Mouse (Mus musculus) megakaryocyte progenitor cell, adult 5-6 weeks (primary cell): ENCODE results near the gene Rnase2a. TPM values are rescaled to one million over a fixed set of nuclear protein-coding genes. Genes with fewer than 3 reads are reported as not detected.
"Not testable (repeated sequence)": the region's sequence is repeated elsewhere in the genome, so short reads cannot be mapped to it uniquely, and the experiment has no call there.

Source experiments
- ATAC-seq: replicated peaks from 2 replicates; pipeline ENCODE4 v1.8.0; 2016; ENCODE audit warnings: mild to moderate bottlenecking, moderate TSS enrichment, inconsistent platforms; ENCODE audit not compliant: poor library complexity
- total RNA-seq, 2 experiments: library from RNA; stranded (forward) in 1 of 2; stranded (reverse) in 1 of 2; fragments of 157-497, 149-512 nt in 1 of 2; fragments of 200-1000 nt in 1 of 2; gene quantifications; 2 replicates each; pipeline versions ENCODE4 v1.2.3 to v1.2.4; 2015 to 2017

The Rnase2a gene
- total RNA-seq (2015): not detected in 2 replicates
- not detected in 2 replicates for total RNA-seq (2017)

DNA sequence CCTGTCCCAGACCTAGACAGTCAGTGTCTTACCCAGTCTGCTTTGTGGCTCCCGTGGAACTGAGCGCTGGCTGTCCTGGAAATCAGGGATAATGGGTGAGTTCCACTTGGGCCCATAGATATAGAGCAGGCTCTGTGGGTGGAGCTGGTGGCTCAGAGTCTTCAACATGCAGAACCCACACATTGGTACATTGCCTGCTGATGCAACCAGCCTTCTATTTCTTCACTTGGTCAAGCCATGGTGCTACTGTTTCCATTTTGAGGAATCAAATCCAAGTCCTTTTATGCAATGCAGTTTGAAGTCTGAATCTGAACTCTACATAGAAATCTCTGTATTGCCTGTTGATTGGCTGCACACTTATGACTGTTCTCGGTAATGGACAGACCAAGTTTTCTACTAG, at the start of gene Rnase2a:
Rnase2a (minus strand) TSS at position 72 of the 400 bp plus-strand sequence.
- peak; percentile 67 for ATAC-seq

DNA sequence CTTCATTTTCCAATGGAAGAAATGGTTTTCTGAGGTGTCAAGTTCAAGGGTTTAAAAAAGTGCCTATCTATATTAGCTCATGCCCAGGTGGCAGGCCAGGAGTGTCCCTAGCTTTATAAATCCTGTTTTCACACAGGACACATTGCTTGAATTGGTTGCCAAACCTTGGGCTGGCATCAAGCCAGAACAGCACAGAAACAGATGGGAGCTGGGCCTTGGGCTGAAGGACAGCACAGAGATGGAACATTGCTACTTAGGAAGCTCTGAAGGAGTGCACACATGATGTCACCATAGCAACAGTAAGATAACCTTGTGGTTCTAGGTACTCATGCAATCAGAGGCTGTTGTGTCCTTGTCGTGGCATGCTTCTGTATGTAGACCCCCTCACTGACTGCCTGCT, 35.6 kb upstream of the Rnase2a start:
- no peak for ATAC-seq

DNA sequence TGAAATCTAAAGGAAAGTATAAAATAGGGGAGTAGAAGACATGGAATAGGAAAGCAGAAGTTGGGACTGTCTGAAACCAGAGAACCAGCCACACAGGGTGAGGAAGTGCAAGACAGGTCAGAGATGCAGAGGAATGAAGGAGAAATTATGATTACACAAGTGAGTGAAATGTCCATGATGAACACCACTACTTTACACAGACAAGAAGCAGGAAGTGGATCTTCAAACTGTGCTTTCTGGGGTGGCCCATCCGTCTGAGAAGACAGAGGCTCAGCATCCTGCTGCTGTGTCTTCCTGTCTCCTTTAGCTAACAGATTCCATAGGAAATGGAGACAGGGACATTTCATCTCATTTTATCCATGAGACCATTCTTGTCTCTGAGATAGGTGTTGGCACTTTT, 22.6 kb upstream of the Rnase2a start:
- ATAC-seq: peak; percentile 80

DNA sequence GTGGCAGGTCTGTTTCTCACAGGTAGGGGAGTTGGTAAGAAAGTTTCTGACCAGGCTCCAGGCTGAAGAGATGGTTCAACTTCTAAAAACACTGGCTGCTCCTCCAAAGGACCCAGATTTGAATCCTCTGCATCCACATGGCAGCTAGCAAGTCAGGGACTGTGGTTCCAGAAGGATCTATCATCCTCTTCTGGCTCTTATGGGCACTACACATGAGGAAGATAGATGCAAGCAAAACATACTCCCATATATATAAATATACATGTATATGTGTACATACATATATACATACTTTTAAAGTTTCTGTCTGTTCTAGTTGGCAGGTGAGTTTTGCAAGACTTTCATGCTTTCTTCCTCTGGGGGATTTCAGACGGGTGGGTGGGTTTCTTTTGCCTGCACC, 12.8 kb upstream of the Rnase2a start:
- ATAC-seq: no peak

DNA sequence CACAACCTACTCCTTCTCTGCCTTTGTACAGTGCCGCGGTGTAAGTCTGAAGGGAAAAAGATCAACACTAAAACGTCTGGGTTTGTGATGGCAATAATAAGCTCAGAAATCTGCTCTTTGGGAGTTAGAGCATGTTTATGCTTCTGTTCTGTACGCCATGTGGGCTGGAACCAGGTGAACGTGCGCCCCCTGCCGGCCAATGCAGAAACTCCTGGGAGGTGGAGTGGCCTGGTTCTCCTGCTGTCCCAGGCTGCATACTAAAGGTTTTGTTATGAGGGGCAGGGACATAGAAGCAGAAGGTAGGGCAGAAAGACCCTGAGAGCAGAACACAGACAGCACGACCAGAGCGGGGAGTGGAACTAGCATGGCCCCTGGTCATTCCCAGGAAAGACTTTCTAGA, 10.2 kb upstream of the Rnase2a start:
- ATAC-seq: peak; percentile 98

DNA sequence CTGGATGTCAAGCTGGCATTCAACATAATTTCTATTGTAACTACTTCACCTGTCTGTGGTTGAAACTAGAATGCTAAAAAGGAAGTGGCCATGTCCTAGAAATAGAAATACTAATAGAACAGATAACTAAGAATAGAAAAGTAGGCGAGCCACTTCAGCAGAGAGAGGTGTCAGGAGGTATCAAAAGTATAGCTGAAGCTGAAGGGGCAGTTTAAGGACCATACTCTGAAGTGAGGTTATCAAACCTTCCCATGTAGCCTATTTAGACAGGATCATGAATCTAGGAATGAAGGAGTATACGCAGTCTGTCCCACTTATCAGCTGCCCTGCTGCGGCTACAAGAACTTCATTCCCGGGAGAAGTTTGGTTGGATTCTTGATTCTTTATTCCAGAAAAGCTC, 9.8 kb upstream of the Rnase2a start:
- no peak for ATAC-seq

DNA sequence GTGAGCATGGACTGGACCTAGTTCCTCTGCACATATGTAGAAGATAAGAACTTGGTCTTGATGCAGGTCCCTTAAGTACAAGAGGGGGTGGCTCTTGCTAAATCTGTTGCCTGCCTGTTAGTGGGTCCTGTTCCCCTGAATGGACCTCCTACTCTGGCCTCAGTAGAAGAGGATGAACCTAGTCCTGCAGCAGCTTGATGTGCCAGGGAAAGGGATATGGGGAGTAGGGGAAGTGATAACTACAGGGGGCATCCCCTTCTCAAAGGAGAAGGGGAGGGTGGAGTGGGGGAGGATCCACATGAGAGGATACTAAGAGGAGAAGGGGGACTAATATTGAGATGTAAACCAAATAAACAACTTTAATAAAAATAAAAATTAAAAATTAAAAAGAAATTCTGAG, 6.5 kb upstream of the Rnase2a start:
- peak; percentile 66 for ATAC-seq

DNA sequence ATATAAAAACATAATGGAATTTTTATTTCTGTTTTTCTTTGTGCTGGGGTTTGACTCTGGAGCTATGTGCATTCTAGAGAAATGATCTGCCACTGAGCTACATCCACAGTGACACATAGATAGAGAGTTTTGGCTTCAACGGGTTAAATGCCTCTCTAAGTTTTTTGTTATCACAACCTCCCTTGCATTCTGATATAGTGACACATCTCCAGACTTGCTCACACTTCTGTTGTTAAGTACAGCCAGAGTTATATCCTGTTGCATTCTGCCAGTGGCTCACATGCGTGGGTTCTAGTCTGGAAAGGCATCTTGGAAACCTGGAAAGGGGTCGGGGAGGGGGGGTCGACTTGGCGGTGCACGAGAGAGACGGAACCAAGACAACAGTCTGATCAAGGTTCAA, 3.8 kb upstream of the Rnase2a start:
- no peak for ATAC-seq

DNA sequence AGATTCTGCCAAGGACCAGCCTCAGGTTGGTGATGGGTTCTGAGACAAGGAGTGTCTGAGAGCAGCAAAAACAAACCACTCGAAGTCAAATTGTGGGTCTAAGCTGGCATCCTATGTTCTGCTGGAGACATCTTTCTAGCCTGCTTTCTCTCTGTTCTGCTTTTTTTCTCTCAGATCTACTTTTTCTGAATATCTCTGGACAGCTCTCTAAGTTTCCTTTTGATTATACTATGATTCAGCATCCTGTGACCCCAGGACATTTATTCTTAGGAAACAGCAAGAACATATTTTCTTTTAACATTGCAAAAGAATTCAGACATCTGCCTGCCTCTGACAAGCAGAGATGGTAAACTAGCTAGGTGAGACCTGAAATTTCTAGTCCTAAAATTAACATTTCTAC, 2.3 kb downstream of the Rnase2a start:
- ATAC-seq: 0 out of 2 replicates have a peak, but pooled peaks have one; percentile 29

DNA sequence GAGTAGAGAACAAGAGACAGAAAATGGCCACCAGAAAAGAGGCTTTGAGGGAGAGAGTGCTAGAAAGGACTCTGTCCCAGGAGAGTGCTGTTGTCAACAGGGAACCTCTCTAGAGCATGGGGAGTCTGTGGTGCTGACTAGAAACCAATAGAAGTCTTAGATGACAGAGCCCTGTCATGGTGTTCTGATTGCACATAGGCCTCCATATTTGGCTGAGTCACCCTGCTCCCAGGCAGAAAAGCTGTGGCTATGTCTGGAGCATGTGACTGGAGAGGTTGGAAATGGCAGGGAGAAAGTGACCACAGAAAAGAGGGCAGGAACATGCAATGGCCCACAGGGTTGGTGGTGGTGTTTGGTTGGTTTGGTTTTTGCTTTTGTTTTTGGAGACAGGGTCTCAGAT, 3.7 kb downstream of the Rnase2a start:
- peak; percentile 45 for ATAC-seq

DNA sequence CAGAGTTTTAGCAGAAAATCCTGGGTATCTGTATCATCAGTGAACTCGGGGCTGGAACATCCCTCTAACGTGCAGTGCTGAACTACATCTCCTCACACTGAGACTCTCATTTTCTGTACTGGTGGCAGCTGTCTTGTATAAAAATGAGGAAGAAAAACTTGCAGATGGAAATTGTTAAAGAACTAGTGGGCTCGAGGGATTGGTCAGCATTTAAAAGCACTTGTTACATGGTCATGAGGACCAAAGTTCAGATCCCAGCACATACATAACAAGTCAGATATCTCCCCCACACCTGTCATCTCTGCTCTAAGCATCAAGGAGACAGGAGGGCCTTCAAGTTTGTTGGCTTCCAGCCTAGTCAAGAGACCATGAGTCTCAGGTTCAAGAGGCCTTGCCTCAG, 5.6 kb downstream of the Rnase2a start:
- 0 out of 2 replicates have a peak, but pooled peaks have one; percentile 14 for ATAC-seq

DNA sequence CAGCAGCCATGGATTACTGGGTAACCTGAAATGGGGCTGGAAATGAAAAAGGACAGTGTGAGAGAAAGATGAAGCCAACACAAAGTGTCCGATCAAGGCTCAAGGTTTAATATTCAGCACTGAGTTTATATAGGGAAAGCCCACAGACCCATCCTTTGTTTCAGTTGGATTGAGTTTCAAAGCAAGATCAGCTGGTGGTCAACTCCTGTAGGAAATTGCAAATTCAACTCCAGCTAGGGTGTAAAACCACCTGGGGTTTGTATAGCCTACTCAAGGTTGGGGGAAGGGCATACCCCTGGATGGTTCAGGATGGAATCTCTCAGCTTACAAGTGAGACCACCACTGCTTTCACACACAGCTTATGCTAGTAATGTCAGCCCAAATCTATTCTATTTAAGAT, 8.2 kb downstream of the Rnase2a start:
- no peak for ATAC-seq

DNA sequence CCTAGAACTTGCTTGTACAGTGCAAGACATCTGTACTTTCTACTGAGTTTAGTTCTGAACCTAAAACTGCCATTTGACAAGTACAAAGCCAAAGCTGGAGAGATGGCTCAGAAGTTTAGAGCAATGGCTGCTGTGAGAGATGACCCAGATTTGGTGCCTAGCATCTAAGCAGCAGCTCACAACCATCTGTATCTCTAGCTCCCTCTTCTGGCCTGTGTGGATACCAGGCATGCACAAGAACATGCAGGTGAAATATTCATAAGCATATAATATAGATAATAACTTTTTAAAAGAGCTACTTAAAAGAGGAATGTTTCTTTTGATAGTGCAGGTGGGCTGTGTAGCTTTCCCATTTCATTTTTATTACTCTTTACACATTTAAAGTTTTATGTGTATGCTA, 15.0 kb downstream of the Rnase2a start:
- ATAC-seq: peak; percentile 91

DNA sequence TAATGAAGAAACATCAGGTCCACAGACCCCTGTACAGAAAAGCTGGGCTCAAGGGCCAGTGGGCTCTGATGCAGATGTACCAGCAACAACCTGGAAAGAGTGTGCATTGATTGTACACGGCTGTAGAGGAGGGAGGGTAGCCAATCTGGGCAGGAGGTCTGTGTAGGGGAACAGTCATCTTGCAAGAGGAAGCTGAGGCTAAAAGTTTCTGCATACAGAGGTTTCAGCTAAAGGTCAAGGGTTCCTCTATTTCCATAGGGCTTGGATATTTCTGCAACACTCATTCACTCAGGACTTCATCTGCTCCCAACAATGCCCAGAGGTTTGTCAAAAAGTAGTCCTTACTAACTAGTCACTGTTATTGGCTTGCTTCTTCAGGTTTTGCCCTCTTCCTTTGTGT, 18.4 kb downstream of the Rnase2a start:
- peak; percentile 85 for ATAC-seq

DNA sequence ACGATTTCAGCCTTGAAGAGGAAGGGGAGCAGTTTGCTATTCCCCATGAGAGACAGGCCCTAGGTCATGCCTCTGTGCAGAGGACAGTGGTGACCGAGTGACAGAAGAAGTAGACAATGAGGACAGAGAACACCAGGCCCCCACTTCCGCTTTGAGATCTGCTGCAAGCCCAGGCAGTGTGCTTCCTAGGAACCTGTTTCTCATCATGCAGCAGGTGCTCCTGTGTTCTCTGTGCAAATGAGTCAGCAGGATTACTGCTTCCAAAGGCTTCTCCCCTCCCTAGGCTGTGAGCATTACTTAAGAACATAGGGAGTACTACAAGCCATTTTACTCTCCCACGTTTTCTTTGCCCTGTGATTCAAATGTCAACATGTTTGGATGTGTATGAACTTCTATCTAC, 26.3 kb downstream of the Rnase2a start:
- peak; percentile 42; the same call in 1 of the 2 replicates for ATAC-seq

DNA sequence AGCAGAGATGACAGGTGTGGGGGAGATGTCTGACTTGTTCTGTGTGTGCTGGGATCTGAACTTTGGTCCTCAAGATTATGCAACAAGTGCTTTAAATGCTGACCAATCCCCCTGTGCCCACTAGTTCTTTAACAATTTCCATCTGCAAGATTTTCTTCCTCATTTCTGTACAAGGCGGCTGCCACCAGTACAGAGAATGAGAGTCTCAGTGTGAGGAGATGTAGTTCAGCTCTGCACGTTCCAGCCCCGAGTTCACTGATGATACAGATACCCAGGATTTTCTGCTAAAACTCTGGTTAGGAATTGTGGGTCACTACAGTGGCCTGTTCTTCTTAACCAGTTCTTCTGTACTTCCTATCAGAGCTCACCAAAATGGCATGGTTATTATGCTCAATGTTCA, 35.8 kb downstream of the Rnase2a start:
- not testable (repeated sequence) for ATAC-seq

Other genes with a start within 250 kb of the Rnase2a start
- gene Rnase10, start 248.4 kb downstream of the Rnase2a start, total RNA-seq (2015): 0.78 and 3.3 TPM in 2 replicates
- 0.64 and 5.2 TPM in 2 replicates for gene Rnase10, start 248.4 kb downstream of the Rnase2a start, total RNA-seq (2017)
- gene Rnase9, start 214.2 kb downstream of the Rnase2a start, total RNA-seq (2015): not detected in 2 replicates
- not detected in 2 replicates for gene Rnase9, start 214.2 kb downstream of the Rnase2a start, total RNA-seq (2017)
- not detected in 2 replicates for gene Rnase11, start 205.9 kb downstream of the Rnase2a start, total RNA-seq (2015)
- not detected in 2 replicates for gene Rnase11, start 205.9 kb downstream of the Rnase2a start, total RNA-seq (2017)
- gene Rnase12, start 198.5 kb downstream of the Rnase2a start, total RNA-seq (2015): 6.2 and 8.9 TPM in 2 replicates
- gene Rnase12, start 198.5 kb downstream of the Rnase2a start, total RNA-seq (2017): 4.9 and 5.0 TPM in 2 replicates
- not detected in 2 replicates for gene Olfr750, start 181.7 kb downstream of the Rnase2a start, total RNA-seq (2015)
- not detected in 2 replicates for gene Olfr750, start 181.7 kb downstream of the Rnase2a start, total RNA-seq (2017)
- 4.8 and 7.1 TPM in 2 replicates for gene Rnase4, start 165.0 kb downstream of the Rnase2a start, total RNA-seq (2015)
- gene Rnase4, start 165.0 kb downstream of the Rnase2a start, total RNA-seq (2017): 1.7 and 2.4 TPM in 2 replicates
- gene Ang, start 165.0 kb downstream of the Rnase2a start, total RNA-seq (2015): 1.8 and 2.0 TPM in 2 replicates
- 1.3 and 1.4 TPM in 2 replicates for gene Ang, start 165.0 kb downstream of the Rnase2a start, total RNA-seq (2017)
- not detected in 2 replicates for gene Eddm3b, start 141.7 kb downstream of the Rnase2a start, total RNA-seq (2015)
- gene Eddm3b, start 141.7 kb downstream of the Rnase2a start, total RNA-seq (2017): not detected in 2 replicates
- gene Rnase6, start 132.2 kb downstream of the Rnase2a start, total RNA-seq (2015): 9.2 and 14.6 TPM in 2 replicates
- 20.7 and 22.2 TPM in 2 replicates for gene Rnase6, start 132.2 kb downstream of the Rnase2a start, total RNA-seq (2017)
- not detected in 2 replicates for gene Rnase1, start 109.3 kb downstream of the Rnase2a start, total RNA-seq (2015)
- not detected in 2 replicates for gene Rnase1, start 109.3 kb downstream of the Rnase2a start, total RNA-seq (2017)
- not detected in 2 replicates for gene Rnase2b, start 93.9 kb downstream of the Rnase2a start, total RNA-seq (2015)
- gene Rnase2b, start 93.9 kb downstream of the Rnase2a start, total RNA-seq (2017): not detected in 2 replicates
- gene Ang2, start 57.0 kb downstream of the Rnase2a start, total RNA-seq (2015): not detected in 2 replicates
- not detected in 2 replicates for gene Ang2, start 57.0 kb downstream of the Rnase2a start, total RNA-seq (2017)
- not detected in 2 replicates for gene Ear14, start 52.7 kb downstream of the Rnase2a start, total RNA-seq (2015)
- not detected in 2 replicates for gene Ear14, start 52.7 kb downstream of the Rnase2a start, total RNA-seq (2017)
- not detected in 2 replicates for gene Gm7247, start 105.6 kb upstream of the Rnase2a start, total RNA-seq (2015)
- gene Gm7247, start 105.6 kb upstream of the Rnase2a start, total RNA-seq (2017): not detected in 2 replicates
- not detected in 2 replicates for gene Vmn2r88, start 154.7 kb upstream of the Rnase2a start, total RNA-seq (2015)
- gene Vmn2r88, start 154.7 kb upstream of the Rnase2a start, total RNA-seq (2017): not detected in 2 replicates
- gene Vmn2r89, start 195.7 kb upstream of the Rnase2a start, total RNA-seq (2015): not detected in 2 replicates
- gene Vmn2r89, start 195.7 kb upstream of the Rnase2a start, total RNA-seq (2017): not detected in 2 replicates